Mouse (Mus musculus) thymus, adult 18-20 months (tissue): ENCODE data around the gene Gm20826.
"Not testable (repeated sequence)": the region's sequence is repeated elsewhere in the genome, so short reads cannot be mapped to it uniquely, and the experiment has no call there.

Experiments
- DNase-seq, 2 experiments: peaks; one replicate each; pipeline ENCODE4 v3.0.0; 2022; ENCODE audit warnings: mixed read lengths in 2 of 2

Gm20826 gene

DNA sequence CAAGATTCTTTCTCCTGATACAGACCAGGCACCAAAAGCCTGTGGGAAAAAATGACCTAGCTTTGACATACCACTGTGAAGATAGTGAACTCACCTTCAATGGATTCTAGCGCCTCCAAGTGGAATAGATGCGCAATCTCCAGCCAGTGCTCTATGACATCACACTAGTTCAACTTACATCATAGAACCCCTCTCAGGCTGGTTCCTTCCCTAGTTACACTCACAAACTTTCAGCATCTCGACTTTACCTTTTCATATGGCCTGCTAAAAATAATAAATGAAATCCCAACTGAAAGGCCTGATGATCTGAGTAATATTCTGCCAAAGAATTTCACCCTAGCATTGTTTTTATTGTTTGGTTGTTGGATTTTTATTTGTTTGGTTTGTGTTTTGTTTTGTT is at the start of gene Gm20826:
TSS of gene Gm20826 (minus strand) at position 101 of the 400 bp plus-strand sequence.
- DNase-seq, result not testable (repeated sequence)
